Mouse (Mus musculus): ENCODE results near the gene Gm28372. TPM values are rescaled to one million over a fixed set of nuclear protein-coding genes. Genes with fewer than 3 reads are reported as not detected.
A peak's percentile ranks its signal among the peaks of the same experiment; 100 is the strongest.

The Gm28372 gene
- polyA plus RNA-seq, 1 experiment = not detected

DNA sequence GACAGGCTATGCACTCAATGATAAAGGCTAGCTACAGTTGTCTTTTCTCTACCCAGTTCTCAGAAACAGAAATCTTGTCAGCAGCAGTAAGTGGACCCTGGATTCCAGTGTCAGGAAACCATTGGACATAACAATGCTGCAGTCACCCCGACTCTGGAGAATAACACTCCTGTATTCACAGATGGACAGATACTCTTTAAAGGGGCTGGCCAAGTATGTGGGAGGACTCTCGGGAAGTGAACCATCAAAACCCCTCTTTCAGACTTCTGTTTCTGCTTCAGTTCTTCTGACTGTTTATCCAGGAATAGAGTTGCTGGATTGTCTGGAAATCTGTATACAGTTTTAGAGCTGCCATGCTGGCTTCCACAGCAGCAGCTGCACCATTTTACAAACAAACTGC, 24.8 kb downstream of the Gm28372 start:
- no peak for DNase-seq
- H3K4me1 ChIP-seq (ENCODE audit: control insufficient read depth, insufficient read depth, low read length) = no peaks in the 10 kb centered on the region
- no peak overlapping the region for H3K4me3 ChIP-seq (replicated peaks; ENCODE audit: insufficient read depth, low read depth, low read length)
- 42% methylated on average over 2 of the region's 2 CpGs for WGBS
- H3K27me3 ChIP-seq (ENCODE audit: control insufficient read depth, insufficient read depth, low read length) = no peaks in the 10 kb centered on the region
- no peak overlapping the region for H3K27ac ChIP-seq (ENCODE audit: insufficient read depth, low read length)
- TF ChIP-seq CTCF (IDR thresholded peaks at IDR 0.05; ENCODE audit: borderline replicate concordance, insufficient read depth, low read depth, low read length) (no peak), POLR2A (IDR thresholded peaks at IDR 0.05; ENCODE audit: borderline replicate concordance, insufficient read depth, low read length) (no peak)

DNA sequence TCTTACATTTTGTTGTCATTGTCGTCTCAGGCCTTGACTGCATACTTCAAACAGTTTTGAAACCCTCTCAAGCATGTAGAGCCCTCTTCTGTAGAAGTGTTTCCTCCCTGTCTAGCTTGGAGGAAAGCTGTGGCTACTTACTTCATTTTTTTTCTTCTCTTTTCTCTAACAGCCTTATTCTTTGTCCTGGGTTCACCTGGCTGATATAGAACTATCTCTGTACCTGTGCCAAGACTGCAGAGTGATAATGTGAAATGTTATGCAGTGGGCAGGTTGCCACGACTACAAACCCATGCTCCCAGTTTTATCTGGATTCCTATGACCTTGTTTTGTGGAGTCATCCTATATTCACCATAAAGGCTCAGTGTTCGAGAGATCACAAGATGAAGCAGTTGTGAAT, 25.4 kb downstream of the Gm28372 start:
- no peak overlapping the region for H3K4me3 ChIP-seq (replicated peaks; ENCODE audit: insufficient read depth, low read depth, low read length)
- H3K27ac ChIP-seq (ENCODE audit: insufficient read depth, low read length) = no peak overlapping the region
- DNase-seq = no peak
- TF ChIP-seq CTCF (IDR thresholded peaks at IDR 0.05; ENCODE audit: borderline replicate concordance, insufficient read depth, low read depth, low read length) (no peak), POLR2A (IDR thresholded peaks at IDR 0.05; ENCODE audit: borderline replicate concordance, insufficient read depth, low read length) (no peak)
- H3K27me3 ChIP-seq (ENCODE audit: control insufficient read depth, insufficient read depth, low read length) = no peaks in the 10 kb centered on the region
- 73% methylated on average over 3 of the region's 3 CpGs for WGBS
- no peaks in the 10 kb centered on the region for H3K4me1 ChIP-seq (ENCODE audit: control insufficient read depth, insufficient read depth, low read length)

DNA sequence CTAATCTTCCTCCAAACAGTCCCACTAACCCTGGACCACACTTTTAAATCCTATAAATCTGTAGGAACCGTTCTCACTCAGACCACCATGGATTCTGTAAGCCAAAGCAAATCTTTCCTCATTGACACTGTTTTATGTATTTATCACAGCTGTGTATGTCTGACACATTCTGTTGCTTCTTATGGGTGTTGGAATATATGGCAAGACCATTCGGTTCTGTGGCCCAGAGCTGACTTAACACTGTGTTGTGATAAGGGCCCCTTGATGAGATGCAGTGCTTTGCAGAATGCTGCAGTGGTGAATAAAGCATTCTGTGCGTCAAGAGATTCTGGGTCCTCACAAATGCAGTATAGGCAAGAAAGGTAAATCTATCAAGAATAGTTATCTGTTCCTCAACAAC, 27.1 kb downstream of the Gm28372 start:
- no peaks in the 10 kb centered on the region for H3K27me3 ChIP-seq (ENCODE audit: control insufficient read depth, insufficient read depth, low read length)
- H3K4me1 ChIP-seq (ENCODE audit: control insufficient read depth, insufficient read depth, low read length) = no peaks in the 10 kb centered on the region
- no peak for DNase-seq
- WGBS = 88% methylated on average over 3 of the region's 3 CpGs
- no peak overlapping the region for H3K4me3 ChIP-seq (replicated peaks; ENCODE audit: insufficient read depth, low read depth, low read length)
- TF ChIP-seq POLR2A (IDR thresholded peaks at IDR 0.05; ENCODE audit: borderline replicate concordance, insufficient read depth, low read length) = no peak
- TF ChIP-seq CTCF (IDR thresholded peaks at IDR 0.05; ENCODE audit: borderline replicate concordance, insufficient read depth, low read depth, low read length) = no peak
- H3K27ac ChIP-seq (ENCODE audit: insufficient read depth, low read length) = no peak overlapping the region

DNA sequence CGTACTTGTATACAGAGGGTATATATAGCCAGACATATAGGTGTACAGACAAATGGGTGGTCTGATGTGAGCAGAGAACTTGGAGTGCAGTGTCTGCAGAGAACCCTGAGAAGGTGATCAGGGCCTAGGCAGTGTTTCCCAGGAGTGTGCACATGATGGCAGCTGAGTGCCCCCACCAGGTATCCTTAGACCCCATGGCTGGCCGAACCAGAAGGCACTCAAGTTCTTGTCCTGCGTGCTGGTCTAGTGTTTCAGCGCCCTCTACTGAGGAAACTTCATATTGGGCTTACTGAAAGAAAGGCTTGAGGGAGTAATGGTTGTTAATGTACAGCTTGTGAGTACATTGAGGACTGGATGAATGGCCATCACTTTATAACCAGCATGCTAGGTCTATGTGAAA, 28.1 kb downstream of the Gm28372 start:
- TF ChIP-seq CTCF (IDR thresholded peaks at IDR 0.05; ENCODE audit: borderline replicate concordance, insufficient read depth, low read depth, low read length) = peak; percentile 52; the same call in 1 of the 2 replicates
- TF ChIP-seq POLR2A (IDR thresholded peaks at IDR 0.05; ENCODE audit: borderline replicate concordance, insufficient read depth, low read length) = no peak
- Histone ChIP-seq H3K27me3 (ENCODE audit: control insufficient read depth, insufficient read depth, low read length) (no peaks in the 10 kb centered on the region), H3K4me1 (ENCODE audit: control insufficient read depth, insufficient read depth, low read length) (no peaks in the 10 kb centered on the region), H3K4me3 (replicated peaks; ENCODE audit: insufficient read depth, low read depth, low read length) (no peak overlapping the region), H3K27ac (ENCODE audit: insufficient read depth, low read length) (no peak overlapping the region)
- DNase-seq = peak in 1 of 2 experiments; percentile 51
- WGBS = 24% methylated on average over 4 of the region's 4 CpGs

DNA sequence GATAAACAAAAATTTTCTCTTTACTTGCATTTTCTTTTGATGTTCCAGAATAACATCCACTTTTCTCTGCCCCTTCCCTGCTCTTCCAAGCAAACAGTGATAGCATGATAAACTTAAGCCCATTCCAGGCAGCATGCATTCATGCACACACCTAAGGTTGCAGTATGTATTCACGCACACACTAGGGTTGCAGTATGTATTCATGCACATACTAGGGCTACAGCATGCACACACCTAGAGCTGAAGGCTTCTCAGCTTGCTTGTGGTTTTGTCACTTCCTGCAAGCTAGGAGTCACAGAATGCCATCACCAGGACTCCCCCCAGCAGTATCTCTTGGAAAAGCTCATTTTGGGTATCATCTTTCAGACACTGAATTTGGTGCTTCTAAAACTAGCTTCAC, 31.7 kb downstream of the Gm28372 start:
- H3K4me1 ChIP-seq (ENCODE audit: control insufficient read depth, insufficient read depth, low read length) = peaks cover 11% of the 10 kb centered on the region
- no peak overlapping the region for H3K4me3 ChIP-seq (replicated peaks; ENCODE audit: insufficient read depth, low read depth, low read length)
- H3K27ac ChIP-seq (ENCODE audit: insufficient read depth, low read length) = no peak overlapping the region
- 96% methylated on average over 1 of the region's 1 CpGs for WGBS
- TF ChIP-seq POLR2A (IDR thresholded peaks at IDR 0.05; ENCODE audit: borderline replicate concordance, insufficient read depth, low read length) = no peak
- TF ChIP-seq CTCF (IDR thresholded peaks at IDR 0.05; ENCODE audit: borderline replicate concordance, insufficient read depth, low read depth, low read length) = no peak
- no peaks in the 10 kb centered on the region for H3K27me3 ChIP-seq (ENCODE audit: control insufficient read depth, insufficient read depth, low read length)
- no peak for DNase-seq

DNA sequence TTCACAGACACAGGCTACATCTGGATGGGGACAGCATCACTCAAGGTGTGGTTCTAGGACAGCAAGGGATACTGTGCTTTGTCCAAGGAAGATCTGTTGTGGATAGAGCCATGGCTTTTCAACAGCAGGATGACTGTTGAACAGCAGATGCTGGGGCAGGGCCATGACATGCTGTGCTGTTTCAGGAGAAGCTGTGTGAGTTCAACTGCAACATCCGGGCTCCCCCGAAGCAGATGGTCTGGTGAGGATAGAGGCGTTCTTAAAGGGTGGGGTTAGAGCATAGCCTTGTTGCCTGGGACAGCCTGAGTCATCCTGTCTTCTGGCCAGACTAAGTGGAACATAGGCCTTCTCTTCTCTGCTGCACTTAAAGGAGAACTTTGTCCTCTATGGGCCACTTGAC, 33.8 kb downstream of the Gm28372 start:
- H3K27me3 ChIP-seq (ENCODE audit: control insufficient read depth, insufficient read depth, low read length) = no peaks in the 10 kb centered on the region
- 18% methylated on average over 3 of the region's 3 CpGs for WGBS
- H3K4me3 ChIP-seq (replicated peaks; ENCODE audit: insufficient read depth, low read depth, low read length) = no peak overlapping the region
- H3K4me1 ChIP-seq (ENCODE audit: control insufficient read depth, insufficient read depth, low read length) = peaks cover 11% of the 10 kb centered on the region
- TF ChIP-seq POLR2A (IDR thresholded peaks at IDR 0.05; ENCODE audit: borderline replicate concordance, insufficient read depth, low read length) = no peak
- TF ChIP-seq CTCF (IDR thresholded peaks at IDR 0.05; ENCODE audit: borderline replicate concordance, insufficient read depth, low read depth, low read length) = no peak
- H3K27ac ChIP-seq (ENCODE audit: insufficient read depth, low read length) = no peak overlapping the region
- DNase-seq = no peak

DNA sequence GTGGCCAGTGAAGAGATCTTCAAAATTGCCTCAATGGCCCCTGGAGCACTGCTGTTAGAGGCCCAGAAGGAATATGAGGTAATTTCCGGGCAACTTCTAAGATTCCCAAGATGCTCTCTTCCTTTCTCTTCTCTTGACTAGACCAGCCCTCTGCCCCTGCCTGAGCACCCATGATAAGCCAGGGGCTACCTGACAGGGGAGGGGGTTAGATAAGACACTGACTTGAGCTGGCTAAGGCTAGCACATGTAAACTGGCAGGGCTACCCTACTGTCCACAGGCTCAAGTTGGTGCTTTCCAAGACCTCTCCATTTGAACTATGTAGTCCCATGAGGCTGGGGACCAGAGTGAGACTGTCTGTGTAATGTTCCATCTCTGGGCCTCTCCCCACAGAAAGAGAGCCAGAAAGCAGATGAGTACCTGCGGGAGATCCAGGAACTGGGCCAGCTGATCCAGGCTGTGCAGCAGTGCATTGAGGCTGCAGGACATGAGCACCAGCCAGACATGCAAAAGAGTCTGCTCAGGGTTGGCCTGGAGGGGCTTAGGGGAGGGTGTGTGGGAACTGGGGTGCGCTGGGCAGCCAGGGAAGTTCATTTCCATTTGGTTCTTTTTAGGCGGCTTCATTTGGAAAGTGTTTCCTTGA, 34.9 kb downstream of the Gm28372 start:
- no peak overlapping the region for H3K4me3 ChIP-seq (replicated peaks; ENCODE audit: insufficient read depth, low read depth, low read length)
- no peaks in the 10 kb centered on the region for H3K27me3 ChIP-seq (ENCODE audit: control insufficient read depth, insufficient read depth, low read length)
- TF ChIP-seq POLR2A (IDR thresholded peaks at IDR 0.05; ENCODE audit: borderline replicate concordance, insufficient read depth, low read length) = no peak
- TF ChIP-seq CTCF (IDR thresholded peaks at IDR 0.05; ENCODE audit: borderline replicate concordance, insufficient read depth, low read depth, low read length) = no peak
- DNase-seq = no peak
- H3K4me1 ChIP-seq (ENCODE audit: control insufficient read depth, insufficient read depth, low read length) = peaks cover 11% of the 10 kb centered on the region
- WGBS = 46% methylated on average over 4 of the region's 4 CpGs
- no peak overlapping the region for H3K27ac ChIP-seq (ENCODE audit: insufficient read depth, low read length)

DNA sequence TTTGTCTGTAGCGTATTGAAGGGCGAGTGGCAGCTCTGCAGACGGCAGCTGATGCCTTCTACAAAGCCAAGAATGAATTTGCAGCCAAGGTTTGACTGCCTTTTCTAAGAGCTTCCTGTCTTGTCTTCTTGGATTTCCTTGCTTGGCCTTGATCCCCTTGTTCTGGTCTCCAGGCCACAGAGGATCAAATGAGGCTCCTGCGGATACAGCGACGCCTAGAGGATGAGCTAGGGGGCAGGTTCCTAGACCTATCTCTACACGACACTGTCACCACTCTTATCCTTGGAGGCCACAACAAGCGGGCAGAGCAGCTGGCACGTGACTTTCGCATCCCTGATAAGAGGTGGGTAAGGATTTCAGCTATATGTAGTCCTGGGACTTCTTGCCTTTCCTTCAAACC, 37.1 kb downstream of the Gm28372 start:
- no peak for DNase-seq
- 76% methylated on average over 10 of the region's 10 CpGs for WGBS
- H3K27ac ChIP-seq (ENCODE audit: insufficient read depth, low read length) = no peak overlapping the region
- no peak for TF ChIP-seq POLR2A (IDR thresholded peaks at IDR 0.05; ENCODE audit: borderline replicate concordance, insufficient read depth, low read length)
- TF ChIP-seq CTCF (IDR thresholded peaks at IDR 0.05; ENCODE audit: borderline replicate concordance, insufficient read depth, low read depth, low read length) = no peak
- H3K4me1 ChIP-seq (ENCODE audit: control insufficient read depth, insufficient read depth, low read length) = peaks cover 11% of the 10 kb centered on the region
- no peak overlapping the region for H3K4me3 ChIP-seq (replicated peaks; ENCODE audit: insufficient read depth, low read depth, low read length)
- H3K27me3 ChIP-seq (ENCODE audit: control insufficient read depth, insufficient read depth, low read length) = no peaks in the 10 kb centered on the region

Data from cerebellum, adult 2 months (tissue).